Mouse (Mus musculus) liver, embryonic 11.5 days (tissue): Measurements from ENCODE around the gene Fanci. TPM values are rescaled to one million over a fixed set of nuclear protein-coding genes. Genes with fewer than 3 reads are reported as not detected.

ENCODE experiments used
- ATAC-seq: fragments of 200-750 bp; cut with Nextera tagmentation; replicated peaks from 2 replicates; pipeline ENCODE4 v1.8.0; 2017; ENCODE audit warnings: moderate number of reproducible peaks, mild to moderate bottlenecking, moderate TSS enrichment, moderate library complexity; ENCODE audit not compliant: low FRiP score
- DNase-seq: peaks from one replicate; pipeline ENCODE4 v3.0.0-alpha.2; 2017; ENCODE audit warnings: low spot score
- H3K27ac ChIP-seq: fragments of 300-500 bp; sonication (generic); 2 replicates; pipeline ENCODE4 v1.5.1; 2014; ENCODE audit warnings: mild to moderate bottlenecking, low read depth, low read length, control low read depth
- H3K27me3 ChIP-seq: fragments of 300-500 bp; sonication (generic); replicated peaks from 2 replicates; pipeline ENCODE4 v1.6.1; 2014; ENCODE audit warnings: low read length, mixed read lengths; ENCODE audit not compliant: control insufficient read depth, insufficient read depth
- H3K36me3 ChIP-seq: fragments of 300-500 bp; sonication (generic); 2 replicates; pipeline ENCODE4 v1.6.1; 2014; ENCODE audit warnings: mild to moderate bottlenecking, low read length, moderate library complexity, mixed read lengths; ENCODE audit not compliant: control insufficient read depth, insufficient read depth
- H3K4me1 ChIP-seq: fragments of 300-500 bp; sonication (generic); replicated peaks from 2 replicates; pipeline ENCODE4 v1.6.1; 2014; ENCODE audit warnings: low read length, mixed read lengths; ENCODE audit not compliant: control insufficient read depth, insufficient read depth
- H3K4me2 ChIP-seq: fragments of 300-500 bp; sonication (generic); 2 replicates; pipeline ENCODE4 v1.6.1; 2014; ENCODE audit warnings: mild to moderate bottlenecking, control low read depth, moderate library complexity
- H3K4me3 ChIP-seq: fragments of 300-500 bp; sonication (generic); 2 replicates; pipeline ENCODE4 v1.5.1; 2014; ENCODE audit warnings: low read depth, low read length, control low read depth
- H3K9ac ChIP-seq: fragments of 300-500 bp; sonication (generic); 2 replicates; pipeline ENCODE4 v1.6.1; 2014; ENCODE audit warnings: low read depth, low read length, control low read depth
- H3K9me3 ChIP-seq: fragments of 300-500 bp; sonication (generic); 2 replicates; pipeline ENCODE4 v1.6.1; 2016; ENCODE audit warnings: low read length, inconsistent platforms, mixed read lengths; ENCODE audit not compliant: control insufficient read depth
- WGBS: fragments of 180-500 bp; shearing (Covaris S2); extraction: QIAGEN DNeasy Blood & Tissue Kit; methylation state at CpG from one replicate; pipeline ENCODE4 v1.1.7; 2014; 5-methylcytosine and 5-hydroxymethylcytosine counted together
- polyA plus RNA-seq: library from polyadenylated mRNA; unstranded; fragments of >200 nt; fragmentation: Nextera tagmentation; extraction: Ambion mirVana; gene quantifications from 2 replicates; pipeline ENCODE4 v1.2.1, GENCODE M21; 2014

Gene Fanci
- 17.2 and 20.9 TPM in 2 replicates for polyA plus RNA-seq

- DNase-seq (peak; percentile 97), ATAC-seq (peak; percentile 91)
- no peaks in the 10 kb centered on the region for H3K27me3 ChIP-seq
- H3K9me3 ChIP-seq, result no peaks in the 10 kb centered on the region
- H3K4me3 ChIP-seq, result peak within 1 kb of the TSS; percentile 72
- under 1% methylated on average over 44 of the region's 44 CpGs for WGBS
- peaks cover 2% of the 10 kb centered on the region; the same call in 1 of the 2 replicates for H3K36me3 ChIP-seq
- peak within 1 kb of the TSS; percentile 94 for H3K4me2 ChIP-seq
- peak within 1 kb of the TSS; percentile 88 for H3K27ac ChIP-seq
- H3K4me1 ChIP-seq, result peaks cover 5% of the 10 kb centered on the region; the same call in 1 of the 2 replicates
- H3K9ac ChIP-seq, result peak within 1 kb of the TSS; percentile 84
Observed at GRCm38 (mm10) chr7:79391883-79392649, at the start of gene Fanci. Gene Fanci (plus strand): TSS chr7:79391929.

GRCm38 (mm10) chr7:79345902-79346301 is 45.8 kb upstream of the Fanci start:
- whole genome bisulfite sequencing, result 45% methylated on average over 4 of the region's 4 CpGs
- DNase-seq, result no peak
- peaks cover 28% of the 10 kb centered on the region for H3K36me3 ChIP-seq

GRCm38 (mm10) chr7:79346555-79347075 is 45.1 kb upstream of the Fanci start:
- no peak overlapping the region for H3K4me3 ChIP-seq
- H3K4me2 ChIP-seq, result no peak overlapping the region
- H3K4me1 ChIP-seq, result no peaks in the 10 kb centered on the region
- DNase-seq, result no peak
- no peaks in the 10 kb centered on the region; the same call in 1 of the 2 replicates for H3K9me3 ChIP-seq
- no peak overlapping the region for H3K9ac ChIP-seq
- peaks cover 33% of the 10 kb centered on the region for H3K36me3 ChIP-seq
- 77% methylated on average over 8 of the region's 8 CpGs for WGBS
- ATAC-seq, result no peak
- no peak overlapping the region for H3K27ac ChIP-seq
- H3K27me3 ChIP-seq, result no peaks in the 10 kb centered on the region

More at GRCm38 (mm10) chr7:79345902-79346301, 45.8 kb upstream of the Fanci start:
- Histone ChIP-seq H3K4me1 (no peaks in the 10 kb centered on the region), H3K27ac (no peak overlapping the region), H3K9me3 (no peaks in the 10 kb centered on the region; the same call in 1 of the 2 replicates), H3K27me3 (no peaks in the 10 kb centered on the region), H3K9ac (no peak overlapping the region), H3K4me2 (no peak overlapping the region), H3K4me3 (no peak overlapping the region)
- ATAC-seq, result 0 out of 2 replicates have a peak, but pooled peaks have one; percentile 32

GRCm38 (mm10) chr7:79347108-79347813 is 44.5 kb upstream of the Fanci start:
- DNase-seq (no peak), ATAC-seq (no peak)
- 81% methylated on average over 13 of the region's 13 CpGs for WGBS
- Histone ChIP-seq H3K27me3 (no peaks in the 10 kb centered on the region), H3K4me2 (no peak overlapping the region), H3K4me1 (no peaks in the 10 kb centered on the region), H3K9ac (no peak overlapping the region), H3K27ac (no peak overlapping the region), H3K9me3 (no peaks in the 10 kb centered on the region; the same call in 1 of the 2 replicates), H3K4me3 (no peak overlapping the region), H3K36me3 (peaks cover 33% of the 10 kb centered on the region)

- Histone ChIP-seq H3K27me3 (no peaks in the 10 kb centered on the region), H3K4me1 (no peaks in the 10 kb centered on the region), H3K4me3 (no peak overlapping the region), H3K4me2 (no peak overlapping the region), H3K36me3 (peaks cover 26% of the 10 kb centered on the region), H3K27ac (no peak overlapping the region), H3K9ac (no peak overlapping the region), H3K9me3 (no peaks in the 10 kb centered on the region)
- 90% methylated on average over 8 of the region's 8 CpGs for WGBS
- DNase-seq (no peak), ATAC-seq (no peak)
Observed at GRCm38 (mm10) chr7:79348816-79349215, 42.9 kb upstream of the Fanci start.

- ATAC-seq, result peak; percentile 48
- peaks cover 25% of the 10 kb centered on the region for H3K36me3 ChIP-seq
Observed at GRCm38 (mm10) chr7:79349738-79350386, 41.9 kb upstream of the Fanci start.

GRCm38 (mm10) chr7:79358350-79359182 is 33.2 kb upstream of the Fanci start:
- Histone ChIP-seq H3K27ac (peak overlapping the region; percentile 14), H3K4me3 (no peak overlapping the region)

More at GRCm38 (mm10) chr7:79349738-79350386, 41.9 kb upstream of the Fanci start:
- 47% methylated on average over 12 of the region's 12 CpGs for WGBS
- Histone ChIP-seq H3K4me2 (no peak overlapping the region), H3K4me3 (no peak overlapping the region), H3K9me3 (no peaks in the 10 kb centered on the region), H3K27me3 (no peaks in the 10 kb centered on the region), H3K4me1 (no peaks in the 10 kb centered on the region), H3K27ac (no peak overlapping the region), H3K9ac (no peak overlapping the region)
- DNase-seq, result peak; percentile 49

More at GRCm38 (mm10) chr7:79358350-79359182, 33.2 kb upstream of the Fanci start:
- ATAC-seq (peak; percentile 95), DNase-seq (peak; percentile 74)
- Histone ChIP-seq H3K4me2 (peak overlapping the region; percentile 47), H3K9me3 (no peaks in the 10 kb centered on the region), H3K27me3 (no peaks in the 10 kb centered on the region; the same call in 1 of the 2 replicates), H3K4me1 (peaks cover 25% of the 10 kb centered on the region), H3K9ac (no peak overlapping the region; the same call in 1 of the 2 replicates), H3K36me3 (peaks cover 15% of the 10 kb centered on the region; the same call in 1 of the 2 replicates)
- WGBS, result 21% methylated on average over 15 of the region's 15 CpGs
